Mouse (Mus musculus): Measurements from ENCODE around the gene Adgrf1.

Adgrf1 gene

DNA sequence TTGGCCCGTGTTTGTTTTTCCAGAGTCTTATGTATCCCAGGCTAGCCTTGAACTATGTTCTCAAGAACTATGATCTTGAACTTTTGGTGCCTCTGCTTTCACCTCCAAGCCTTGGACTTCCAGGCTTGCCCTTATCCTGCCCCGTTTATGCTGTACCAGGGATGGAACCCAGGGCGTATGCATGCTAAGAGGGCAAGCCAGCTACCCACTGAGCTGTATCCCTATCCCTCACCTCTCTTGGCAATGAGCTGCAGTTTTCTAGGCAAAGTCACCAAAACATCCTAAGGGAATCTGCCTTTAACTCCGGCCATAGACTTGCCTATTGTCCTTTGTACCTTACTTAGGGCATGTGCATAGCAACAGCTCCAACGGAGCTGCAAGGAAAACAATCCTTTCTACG is 92.8 kb downstream of the Adgrf1 start:
- DNase-seq (ENCODE audit: low spot score) = no peak

DNA sequence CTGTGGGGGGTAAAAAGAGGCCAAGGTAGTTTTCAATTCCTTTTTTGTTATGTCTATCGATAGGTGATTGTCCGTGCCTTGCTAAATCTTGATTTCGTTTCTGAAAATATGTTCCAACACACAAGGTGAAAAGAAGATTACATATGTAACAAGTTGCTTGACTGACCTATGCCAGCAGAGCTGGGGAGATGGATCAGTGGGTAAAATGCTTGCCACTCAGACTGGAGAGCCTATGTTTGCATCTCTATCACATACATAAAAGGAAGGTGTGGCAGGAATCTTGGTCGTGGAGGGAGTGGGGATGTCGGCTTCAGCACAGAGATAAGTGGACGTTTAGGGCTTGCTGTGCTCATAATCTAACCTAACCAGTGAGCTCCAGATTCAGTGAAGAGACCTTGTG is 93.8 kb downstream of the Adgrf1 start:
- no peak for DNase-seq (ENCODE audit: low spot score)

DNA sequence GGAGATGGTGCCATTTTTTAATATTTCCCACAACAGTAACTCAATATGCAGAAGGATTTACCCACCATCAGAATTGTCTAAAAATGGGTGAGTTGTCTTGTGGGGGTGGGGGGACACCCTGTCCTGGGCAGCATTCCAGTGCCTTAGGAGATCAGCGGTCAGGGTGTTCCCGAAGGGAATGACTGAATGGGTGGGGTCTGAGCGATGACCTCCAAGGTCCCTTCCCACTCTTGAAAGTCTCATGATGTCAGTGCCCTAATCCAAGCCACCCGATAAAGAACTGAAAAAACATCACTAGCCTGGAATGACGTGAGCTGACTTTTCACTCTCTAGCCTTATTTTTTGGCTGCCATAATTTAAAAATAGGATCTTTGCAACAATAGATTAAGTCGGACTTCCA is 95.2 kb downstream of the Adgrf1 start:
- DNase-seq (ENCODE audit: low spot score) = no peak

DNA sequence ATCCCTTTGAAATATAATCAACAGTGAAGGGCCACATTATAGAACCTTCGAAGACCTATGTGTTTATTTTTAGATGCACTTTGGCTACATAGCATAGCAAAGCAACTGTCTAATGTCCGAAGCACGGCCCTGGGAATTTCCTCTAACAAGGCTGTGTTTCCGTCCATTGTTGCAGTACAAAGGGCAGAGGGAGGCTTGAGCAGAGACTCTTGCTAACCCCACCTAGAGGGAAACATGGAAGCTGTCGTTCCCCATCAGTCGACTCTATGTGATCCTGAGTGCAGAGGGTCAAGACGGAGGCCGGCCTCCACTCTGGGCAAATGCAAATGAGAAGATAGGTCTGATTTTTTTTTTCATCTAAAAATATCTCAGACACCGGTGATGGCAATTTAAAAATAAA is 96.4 kb downstream of the Adgrf1 start:
- DNase-seq (ENCODE audit: low spot score) = no peak

DNA sequence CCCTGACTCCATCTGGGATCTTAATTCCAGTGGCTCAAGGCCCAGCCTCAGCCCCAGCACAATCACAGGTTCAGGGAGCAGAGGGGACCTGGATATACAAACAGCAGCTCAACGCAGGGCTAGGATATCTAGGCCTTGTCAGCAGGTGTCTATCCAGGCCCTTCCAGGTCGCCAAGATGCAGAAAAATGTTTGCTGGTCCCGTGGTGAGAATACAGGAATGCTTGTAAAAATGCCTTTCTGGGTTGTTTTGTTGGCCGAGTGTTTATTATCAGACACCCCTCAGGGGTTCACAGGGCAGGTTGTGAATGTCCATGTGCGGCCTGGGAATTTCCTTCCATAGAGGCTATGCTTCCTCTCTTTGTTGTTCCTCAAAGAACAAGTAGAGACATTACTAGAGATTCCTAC is 98.0 kb downstream of the Adgrf1 start:
- DNase-seq (ENCODE audit: low spot score) = no peak

DNA sequence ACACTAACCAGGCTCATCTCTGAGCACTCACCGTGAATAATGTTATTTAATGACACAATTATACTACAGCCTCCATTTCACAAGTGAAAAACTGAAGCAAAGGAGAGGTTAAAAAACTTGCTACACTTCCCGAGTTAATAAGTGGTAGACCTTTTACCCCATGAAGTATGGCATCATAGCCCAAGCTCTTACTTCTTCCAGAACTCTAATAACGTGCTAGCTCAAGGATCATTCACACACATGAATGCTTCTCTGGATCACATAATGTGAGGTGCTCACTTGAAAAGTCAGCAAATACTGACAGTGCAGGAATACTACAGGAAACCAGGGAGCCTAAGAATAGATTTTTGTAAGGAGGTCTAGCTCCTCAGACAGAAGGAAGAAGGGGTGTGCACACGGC is 102.5 kb downstream of the Adgrf1 start:
- no peak for DNase-seq (ENCODE audit: low spot score)

DNA sequence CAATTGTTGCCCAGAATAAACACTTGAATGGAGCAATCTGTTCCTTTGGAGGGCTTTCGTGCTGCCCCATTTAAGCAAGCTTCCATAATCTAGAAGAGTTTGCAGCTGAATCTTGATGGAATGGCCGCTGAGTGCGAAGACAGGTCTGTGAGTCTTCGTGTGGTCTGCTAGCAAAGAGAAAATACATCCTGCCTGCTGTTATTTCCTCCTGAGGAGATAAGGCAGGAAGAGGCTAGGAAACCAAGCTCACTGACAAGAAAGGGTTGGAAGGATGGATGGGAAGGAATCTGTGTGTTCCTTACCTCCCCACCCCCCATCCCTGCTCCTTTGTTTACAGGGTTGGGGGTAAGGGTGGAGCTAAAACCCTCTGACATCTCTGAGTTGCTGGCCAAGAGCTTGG is 103.9 kb downstream of the Adgrf1 start:
- no peak for DNase-seq (ENCODE audit: low spot score)

Measured in ovary, postnatal 36 days (tissue).